Mouse (Mus musculus) liver, embryonic 15.5 days (tissue): ENCODE results near the gene Nuak2. TPM values are rescaled to one million over a fixed set of nuclear protein-coding genes. Genes with fewer than 3 reads are reported as not detected.

ENCODE experiments used
- ATAC-seq: fragments of 200-750 bp; cut with Nextera tagmentation; 2 replicates; pipeline ENCODE4 v1.8.0; 2017; ENCODE audit warnings: moderate number of reproducible peaks, mild to moderate bottlenecking, moderate library complexity; ENCODE audit not compliant: insufficient read depth
- H3K27ac ChIP-seq: fragments of 300-500 bp; sonication (generic); replicated peaks from 2 replicates; pipeline ENCODE4 v1.5.1; 2015; ENCODE audit warnings: mild to moderate bottlenecking, inconsistent platforms
- H3K27me3 ChIP-seq: fragments of 300-500 bp; sonication (generic); 2 replicates; pipeline ENCODE4 v1.6.1; 2015; ENCODE audit warnings: mild to moderate bottlenecking, inconsistent platforms
- H3K36me3 ChIP-seq: fragments of 300-500 bp; sonication (generic); replicated peaks from 2 replicates; pipeline ENCODE4 v1.6.1; 2015; ENCODE audit warnings: moderate library complexity, mild to moderate bottlenecking, inconsistent platforms
- H3K4me1 ChIP-seq: fragments of 300-500 bp; sonication (generic); replicated peaks from 2 replicates; pipeline ENCODE4 v1.6.1; 2015; ENCODE audit warnings: inconsistent platforms
- H3K4me2 ChIP-seq: fragments of 300-500 bp; sonication (generic); 2 replicates; pipeline ENCODE4 v1.6.1; 2015; ENCODE audit warnings: moderate library complexity, mild to moderate bottlenecking, inconsistent platforms
- H3K4me3 ChIP-seq: fragments of 300-500 bp; sonication (generic); replicated peaks from 2 replicates; pipeline ENCODE4 v1.5.1; 2015; ENCODE audit warnings: mild to moderate bottlenecking, inconsistent platforms
- H3K9ac ChIP-seq: fragments of 300-500 bp; sonication (generic); 2 replicates; pipeline ENCODE4 v1.6.1; 2015; ENCODE audit warnings: moderate library complexity, mild to moderate bottlenecking, inconsistent platforms
- H3K9me3 ChIP-seq: fragments of 300-500 bp; sonication (generic); replicated peaks from 2 replicates; pipeline ENCODE4 v1.6.1; 2016; ENCODE audit warnings: inconsistent platforms
- WGBS: fragments of 180-500 bp; shearing (Covaris S2); methylation state at CpG from one replicate; pipeline ENCODE4 v1.1.7; 2015; ENCODE audit warnings: mixed read lengths; ENCODE audit not compliant: insufficient replicate concordance; 5-methylcytosine and 5-hydroxymethylcytosine counted together
- polyA plus RNA-seq: library from polyadenylated mRNA; unstranded; fragments of >200 nt; fragmentation: Nextera tagmentation; extraction: Ambion mirVana; gene quantifications from 2 replicates; pipeline ENCODE4 v1.2.1, GENCODE M21; 2015

The Nuak2 gene
- polyA plus RNA-seq, 1 experiment from 2014 or later, result 3.1 TPM

DNA sequence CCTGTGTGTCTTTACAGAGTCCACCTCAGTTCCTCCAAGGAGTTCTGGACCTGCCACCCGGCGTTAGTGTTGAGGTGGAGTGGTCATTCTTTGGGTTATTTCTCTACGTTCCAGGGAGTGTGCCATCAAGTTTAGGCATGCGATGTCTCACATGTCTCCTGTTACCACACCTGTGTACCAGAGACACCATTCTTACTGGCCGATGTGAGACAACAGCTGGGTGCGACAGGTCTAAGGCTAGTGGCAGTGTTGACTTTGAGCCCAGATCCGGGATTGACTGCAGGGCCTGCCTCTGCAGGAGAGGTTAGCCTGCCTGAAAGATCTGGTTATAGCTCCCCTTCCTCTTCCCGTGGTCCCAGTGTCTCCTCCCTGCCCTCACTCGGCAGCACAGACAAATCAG lies 38.3 kb downstream of the Nuak2 start:
- H3K27ac ChIP-seq, result peak overlapping the region; percentile 51; the same call in 1 of the 2 replicates
- peaks cover 67% of the 10 kb centered on the region for H3K36me3 ChIP-seq
- peaks cover 39% of the 10 kb centered on the region for H3K4me1 ChIP-seq
- H3K4me2 ChIP-seq, result no peak overlapping the region
- 81% methylated on average over 9 of the region's 9 CpGs for WGBS
- H3K9me3 ChIP-seq, result 0 out of 2 replicates have a peak, but pooled peaks cover 3% of the 10 kb centered on the region
- ATAC-seq, result no peak
- H3K4me3 ChIP-seq, result no peak overlapping the region
- no peaks in the 10 kb centered on the region for H3K27me3 ChIP-seq
- no peak overlapping the region for H3K9ac ChIP-seq

GRCm38 (mm10) chr1:132355162-132355601 lies 39.3 kb downstream of the Nuak2 start:
- H3K36me3 ChIP-seq, result peaks cover 77% of the 10 kb centered on the region
- no peak overlapping the region for H3K4me3 ChIP-seq
- H3K4me1 ChIP-seq, result peaks cover 48% of the 10 kb centered on the region
- H3K9me3 ChIP-seq, result 0 out of 2 replicates have a peak, but pooled peaks cover 3% of the 10 kb centered on the region
- ATAC-seq, result peak; percentile 38
- 75% methylated on average over 6 of the region's 6 CpGs for WGBS
- H3K27ac ChIP-seq, result no peak overlapping the region
- no peak overlapping the region for H3K9ac ChIP-seq
- H3K27me3 ChIP-seq, result no peaks in the 10 kb centered on the region
- no peak overlapping the region for H3K4me2 ChIP-seq

DNA sequence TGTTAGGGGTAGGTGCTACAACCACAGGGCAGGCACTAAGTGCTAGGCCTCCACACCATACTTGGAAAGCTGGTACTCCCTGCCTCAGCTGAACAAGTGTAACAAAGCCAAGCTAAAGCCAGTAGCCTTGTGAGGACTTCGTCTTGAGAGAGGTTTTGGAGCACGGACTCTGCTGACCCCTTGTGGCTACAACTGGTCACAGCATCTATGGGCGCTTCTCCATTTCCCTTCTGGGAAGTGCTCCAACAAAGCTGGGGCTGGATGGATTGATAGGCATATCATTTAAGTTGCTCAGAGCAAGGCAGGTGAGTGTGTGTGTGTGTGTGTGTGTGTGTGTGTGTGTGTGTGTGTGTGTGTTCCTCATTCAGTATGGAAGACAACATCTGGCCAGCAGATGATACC lies 39.9 kb downstream of the Nuak2 start:
- H3K4me3 ChIP-seq, result no peak overlapping the region
- peaks cover 84% of the 10 kb centered on the region for H3K36me3 ChIP-seq
- under 1% methylated on average over 3 of the region's 3 CpGs for WGBS
- no peak overlapping the region for H3K4me2 ChIP-seq
- H3K4me1 ChIP-seq, result peaks cover 55% of the 10 kb centered on the region
- H3K27ac ChIP-seq, result 0 out of 2 replicates have a peak overlapping the region, but pooled peaks have one; percentile 46
- H3K9ac ChIP-seq, result no peak overlapping the region
- no peaks in the 10 kb centered on the region for H3K27me3 ChIP-seq
- peak; percentile 17 for ATAC-seq
- 0 out of 2 replicates have a peak, but pooled peaks cover 3% of the 10 kb centered on the region for H3K9me3 ChIP-seq

DNA sequence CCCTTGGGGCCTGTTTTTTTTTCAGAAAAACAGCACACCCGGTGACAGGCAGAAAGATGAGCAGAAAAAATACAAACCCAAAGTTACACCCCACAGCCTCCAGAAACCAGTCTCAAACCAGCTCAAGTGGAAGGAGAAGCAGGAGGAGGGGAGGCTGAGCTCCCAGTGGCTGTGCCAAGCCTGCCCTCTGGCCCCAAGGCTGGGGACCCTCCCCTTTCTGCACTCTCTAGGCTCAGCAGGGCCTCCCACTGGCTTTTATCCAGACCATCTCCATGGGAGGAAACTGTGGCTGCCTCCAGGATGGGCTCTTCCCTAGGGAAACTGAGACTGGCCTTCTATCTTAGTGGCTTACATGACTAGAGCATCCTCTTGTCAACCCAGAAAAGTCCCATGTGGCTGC lies 40.9 kb downstream of the Nuak2 start:
- 73% methylated on average over 1 of the region's 1 CpGs for WGBS
- Histone ChIP-seq H3K27me3 (no peaks in the 10 kb centered on the region), H3K9me3 (no peaks in the 10 kb centered on the region), H3K4me2 (no peak overlapping the region), H3K36me3 (peaks cover 94% of the 10 kb centered on the region), H3K27ac (peak overlapping the region; percentile 46), H3K4me1 (peaks cover 65% of the 10 kb centered on the region), H3K9ac (no peak overlapping the region), H3K4me3 (no peak overlapping the region)
- ATAC-seq, result peak; percentile 1; the same call in 1 of the 2 replicates

DNA sequence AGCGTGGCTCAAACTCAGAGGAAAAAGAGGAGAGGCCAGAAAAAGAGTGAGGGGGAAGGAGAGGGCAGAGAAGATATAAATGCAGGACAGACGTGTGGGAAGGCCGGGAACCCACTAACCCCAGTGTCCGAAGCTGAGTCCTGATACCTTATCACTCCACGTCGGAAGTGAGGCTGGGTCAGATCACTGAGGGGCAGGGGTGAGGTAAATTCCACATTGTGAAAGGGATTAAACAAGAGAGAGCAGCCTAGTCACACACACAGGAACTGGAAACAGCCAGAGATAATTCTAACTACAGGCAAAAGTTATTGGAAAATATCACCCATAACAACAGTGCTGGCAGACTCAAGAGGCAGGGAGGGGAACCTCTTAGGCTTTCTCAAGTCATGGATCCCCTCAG lies 46.0 kb downstream of the Nuak2 start:
- H3K4me2 ChIP-seq, result peak overlapping the region; percentile 73
- ATAC-seq, result no peak
- 43% methylated on average over 6 of the region's 6 CpGs for WGBS
- peaks cover 100% of the 10 kb centered on the region for H3K36me3 ChIP-seq
- peak overlapping the region; percentile 51 for H3K27ac ChIP-seq
- peaks cover 94% of the 10 kb centered on the region for H3K4me1 ChIP-seq
- no peak overlapping the region for H3K9ac ChIP-seq
- no peaks in the 10 kb centered on the region for H3K27me3 ChIP-seq
- H3K4me3 ChIP-seq, result peak overlapping the region; percentile 80
- no peaks in the 10 kb centered on the region for H3K9me3 ChIP-seq

DNA sequence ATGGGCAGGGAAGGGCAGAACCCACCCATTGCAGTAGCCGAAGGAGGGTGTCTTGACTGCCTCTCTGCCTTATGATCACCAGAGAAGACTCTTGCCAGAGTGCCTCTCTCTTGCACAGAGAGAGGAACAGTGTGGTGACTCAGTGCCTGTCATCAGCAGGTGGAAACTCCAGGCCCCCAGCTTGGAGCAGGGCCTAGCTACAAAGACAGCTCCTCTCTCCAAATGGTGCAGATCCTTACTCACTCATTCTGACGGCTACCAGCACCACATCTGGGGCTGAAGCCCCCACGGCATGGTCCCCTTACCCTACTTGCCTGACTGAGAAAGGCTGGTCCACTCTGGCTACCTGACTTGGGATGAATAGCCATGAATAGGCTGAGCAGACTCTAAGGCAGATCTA lies 48.5 kb downstream of the Nuak2 start:
- Histone ChIP-seq H3K27me3 (no peaks in the 10 kb centered on the region), H3K4me2 (peak overlapping the region; percentile 73), H3K9me3 (no peaks in the 10 kb centered on the region), H3K9ac (peak overlapping the region; percentile 90; the same call in 1 of the 2 replicates), H3K4me3 (peak overlapping the region; percentile 80), H3K36me3 (peaks cover 85% of the 10 kb centered on the region), H3K27ac (peak overlapping the region; percentile 99), H3K4me1 (peaks cover 92% of the 10 kb centered on the region)
- no peak for ATAC-seq
- WGBS, result 87% methylated on average over 3 of the region's 3 CpGs

GRCm38 (mm10) chr1:132364896-132365557 lies 49.1 kb downstream of the Nuak2 start:
- WGBS, result 73% methylated on average over 7 of the region's 7 CpGs

GRCm38 (mm10) chr1:132365645-132366044 lies 49.7 kb downstream of the Nuak2 start:
- ATAC-seq, result no peak
- Histone ChIP-seq H3K27me3 (no peaks in the 10 kb centered on the region), H3K36me3 (peaks cover 84% of the 10 kb centered on the region), H3K27ac (peak overlapping the region; percentile 99), H3K9ac (peak overlapping the region; percentile 90), H3K4me3 (peak overlapping the region; percentile 80), H3K4me2 (peak overlapping the region; percentile 73), H3K4me1 (peaks cover 93% of the 10 kb centered on the region), H3K9me3 (no peaks in the 10 kb centered on the region)
- WGBS, result 72% methylated on average over 4 of the region's 4 CpGs

More at GRCm38 (mm10) chr1:132364896-132365557, 49.1 kb downstream of the Nuak2 start:
- peak overlapping the region; percentile 73 for H3K4me2 ChIP-seq
- H3K9ac ChIP-seq, result peak overlapping the region; percentile 90
- no peak for ATAC-seq
- H3K4me3 ChIP-seq, result peak overlapping the region; percentile 80
- H3K27me3 ChIP-seq, result no peaks in the 10 kb centered on the region
- peaks cover 93% of the 10 kb centered on the region for H3K4me1 ChIP-seq
- peaks cover 84% of the 10 kb centered on the region for H3K36me3 ChIP-seq
- no peaks in the 10 kb centered on the region for H3K9me3 ChIP-seq
- H3K27ac ChIP-seq, result peak overlapping the region; percentile 99

GRCm38 (mm10) chr1:132366235-132366634 lies 50.3 kb downstream of the Nuak2 start:
- peaks cover 84% of the 10 kb centered on the region for H3K36me3 ChIP-seq
- H3K27me3 ChIP-seq, result no peaks in the 10 kb centered on the region
- peak overlapping the region; percentile 90 for H3K9ac ChIP-seq
- peak overlapping the region; percentile 80 for H3K4me3 ChIP-seq
- H3K27ac ChIP-seq, result peak overlapping the region; percentile 99
- 72% methylated on average over 8 of the region's 8 CpGs for WGBS
- H3K9me3 ChIP-seq, result no peaks in the 10 kb centered on the region
- ATAC-seq, result no peak
- H3K4me2 ChIP-seq, result peak overlapping the region; percentile 73
- H3K4me1 ChIP-seq, result peaks cover 93% of the 10 kb centered on the region

DNA sequence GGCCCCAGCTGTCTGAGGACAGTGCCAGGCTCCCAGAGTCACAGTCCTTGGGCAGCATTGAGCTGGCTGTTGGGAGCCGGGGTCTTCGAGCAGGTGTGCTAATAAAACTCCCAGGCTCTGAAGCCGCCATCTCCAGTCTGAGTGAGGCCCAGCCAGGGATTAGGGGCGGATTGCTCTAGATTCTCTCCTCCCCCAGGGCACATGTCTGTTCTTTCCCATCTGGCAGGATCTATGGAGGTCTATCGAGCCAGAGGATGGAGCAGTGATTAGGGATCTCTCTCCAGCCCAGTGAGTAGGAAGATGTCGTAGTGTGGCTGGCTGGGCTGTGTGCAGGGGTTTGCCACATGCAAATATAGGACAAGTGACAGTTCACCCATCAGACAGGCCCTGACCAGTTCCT lies 51.0 kb downstream of the Nuak2 start:
- Histone ChIP-seq H3K4me2 (peak overlapping the region; percentile 73), H3K36me3 (peaks cover 84% of the 10 kb centered on the region), H3K4me3 (peak overlapping the region; percentile 80), H3K27me3 (no peaks in the 10 kb centered on the region), H3K9me3 (no peaks in the 10 kb centered on the region), H3K9ac (peak overlapping the region; percentile 90), H3K4me1 (peaks cover 93% of the 10 kb centered on the region), H3K27ac (peak overlapping the region; percentile 99)
- WGBS, result 61% methylated on average over 6 of the region's 6 CpGs
- ATAC-seq, result no peak

DNA sequence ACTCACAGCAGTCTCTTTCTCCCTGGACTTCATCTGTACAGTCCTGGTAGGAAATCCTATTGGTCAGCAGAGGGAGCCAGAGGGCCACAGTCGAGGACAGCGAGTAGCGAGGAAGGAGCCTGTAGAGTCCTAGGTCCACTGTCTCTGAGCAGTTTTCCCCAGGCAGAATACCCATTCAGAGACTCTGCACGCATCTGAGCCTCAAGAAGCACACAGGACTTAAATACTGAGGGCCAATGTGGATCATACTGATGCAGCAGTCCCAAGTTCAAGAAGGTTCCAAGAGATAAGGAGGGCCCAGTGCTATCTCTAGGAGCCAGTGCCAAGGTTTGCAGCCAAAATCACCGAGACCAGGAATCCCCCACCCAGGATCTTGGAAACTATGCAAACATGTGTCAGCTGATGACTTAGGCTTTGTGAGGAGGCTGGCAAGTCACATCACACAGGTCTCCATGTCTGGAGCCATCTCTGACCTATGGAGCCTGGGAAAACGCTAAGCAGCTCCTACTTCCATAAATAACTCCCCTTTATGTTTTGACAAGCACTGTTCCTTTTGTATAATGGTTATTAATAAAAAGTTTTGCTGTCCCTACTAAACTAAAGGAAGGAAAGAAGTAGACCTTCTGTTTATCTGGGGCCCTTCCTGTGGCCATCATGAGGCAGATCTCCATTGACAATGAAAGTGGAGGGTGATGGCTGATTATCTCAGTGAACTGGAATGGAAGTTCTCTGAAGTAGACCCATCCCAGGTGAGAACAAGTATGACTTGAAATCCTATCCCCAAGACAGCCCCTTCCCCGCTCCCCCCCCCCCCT lies 52.0 kb downstream of the Nuak2 start:
- H3K36me3 ChIP-seq, result peaks cover 84% of the 10 kb centered on the region

More for the DNA sequence above, 52.0 kb downstream of the Nuak2 start:
- 12% methylated on average over 7 of the region's 7 CpGs for WGBS
- ATAC-seq, result peak; percentile 91
- H3K4me3 ChIP-seq, result peak overlapping the region; percentile 80
- peak overlapping the region; percentile 99 for H3K27ac ChIP-seq
- peaks cover 93% of the 10 kb centered on the region for H3K4me1 ChIP-seq
- no peaks in the 10 kb centered on the region for H3K9me3 ChIP-seq
- H3K4me2 ChIP-seq, result peak overlapping the region; percentile 73
- peak overlapping the region; percentile 90 for H3K9ac ChIP-seq
- H3K27me3 ChIP-seq, result no peaks in the 10 kb centered on the region
